8 mouse cellular contexts compared by ENCODE assay signal in genomic region chr1:189728784-189729115, GRCm38 (mm10). TPM values are rescaled to one million over a fixed set of nuclear protein-coding genes. Genes with fewer than 3 reads are reported as not detected.
DNase-seq lines count a peak whose midpoint lies in the region; ATAC-seq lines count a peak whose summit lies in the region.

No protein-coding gene starts in this region.

- H3K4me3 ChIP-seq in kidney, embryonic 14.5 days (ENCODE audit: low read length): peak overlapping the region; percentile 88
- peak overlapping the region; percentile 97 for H3K4me3 ChIP-seq in brown adipose tissue, adult 24 weeks (ENCODE audit: insufficient read depth, low read depth, low read length)
- peak overlapping the region; percentile 65 for H3K4me3 ChIP-seq in hindbrain, embryonic 12.5 days
- H3K4me3 ChIP-seq in midbrain, embryonic 13.5 days (replicated peaks): peak overlapping the region; percentile 57

- peaks cover 53% of the 10 kb centered on the region for H3K4me1 ChIP-seq in kidney, embryonic 14.5 days (ENCODE audit: control insufficient read depth, insufficient read depth, low read length)
- H3K4me1 ChIP-seq in brown adipose tissue, adult 24 weeks (ENCODE audit: control insufficient read depth, insufficient read depth, insufficient read length, low read length): peaks cover 15% of the 10 kb centered on the region
- peaks cover 36% of the 10 kb centered on the region for H3K4me1 ChIP-seq in hindbrain, embryonic 12.5 days
- peaks cover 30% of the 10 kb centered on the region for H3K4me1 ChIP-seq in midbrain, embryonic 13.5 days (replicated peaks)

- ATAC-seq in kidney, embryonic 14.5 days (ENCODE audit: low FRiP score, low TSS enrichment): no peak
- no peak for ATAC-seq in hindbrain, embryonic 12.5 days (ENCODE audit: low FRiP score)
- peak; percentile 11; the same call in 1 of the 2 replicates for ATAC-seq in midbrain, embryonic 13.5 days

- no peak for DNase-seq in kidney, postnatal 36 days
- DNase-seq in layer of hippocampus, adult 9-11 months: no peak
- DNase-seq in cerebellum, adult 8-10 months: no peak
- no peak for DNase-seq in urinary bladder, postnatal 14 days (ENCODE audit: low spot score)

- peak overlapping the region; percentile 99 for H3K27ac ChIP-seq in kidney, embryonic 14.5 days (ENCODE audit: low read depth, low read length)
- H3K27ac ChIP-seq in brown adipose tissue, adult 24 weeks (replicated peaks; ENCODE audit: low read depth, low read length): no peak overlapping the region
- peak overlapping the region; percentile 81 for H3K27ac ChIP-seq in hindbrain, embryonic 12.5 days
- no peak overlapping the region for H3K27ac ChIP-seq in midbrain, embryonic 13.5 days

- H3K9ac ChIP-seq in kidney, embryonic 14.5 days (ENCODE audit: low read depth, low read length): peak overlapping the region; percentile 92
- peak overlapping the region; percentile 71 for H3K9ac ChIP-seq in hindbrain, embryonic 12.5 days
- peak overlapping the region; percentile 58 for H3K9ac ChIP-seq in midbrain, embryonic 13.5 days (replicated peaks)

- H3K27me3 ChIP-seq in kidney, embryonic 14.5 days (ENCODE audit: control insufficient read depth, insufficient read depth, low read length): no peaks in the 10 kb centered on the region
- peaks cover 42% of the 10 kb centered on the region for H3K27me3 ChIP-seq in hindbrain, embryonic 12.5 days
- peaks cover 57% of the 10 kb centered on the region for H3K27me3 ChIP-seq in midbrain, embryonic 13.5 days

- no peaks in the 10 kb centered on the region; the same call in 1 of the 2 replicates for H3K36me3 ChIP-seq in kidney, embryonic 14.5 days (ENCODE audit: control insufficient read depth, insufficient read depth, low read length)
- no peaks in the 10 kb centered on the region for H3K36me3 ChIP-seq in hindbrain, embryonic 12.5 days
- no peaks in the 10 kb centered on the region for H3K36me3 ChIP-seq in midbrain, embryonic 13.5 days

- WGBS in kidney, embryonic 14.5 days: under 1% methylated on average over 15 of the region's 15 CpGs
- under 1% methylated on average over 15 of the region's 15 CpGs for WGBS in hindbrain, embryonic 12.5 days
- WGBS in midbrain, embryonic 13.5 days: under 1% methylated on average over 15 of the region's 15 CpGs

- H3K4me2 ChIP-seq in kidney, embryonic 14.5 days (replicated peaks; ENCODE audit: low read depth, low read length): peak overlapping the region; percentile 74
- peak overlapping the region; percentile 97 for H3K4me2 ChIP-seq in hindbrain, embryonic 12.5 days (replicated peaks)
- peak overlapping the region; percentile 99 for H3K4me2 ChIP-seq in midbrain, embryonic 13.5 days (replicated peaks)

- no peaks in the 10 kb centered on the region for H3K9me3 ChIP-seq in kidney, embryonic 14.5 days (ENCODE audit: control insufficient read depth, low read length)
- no peaks in the 10 kb centered on the region for H3K9me3 ChIP-seq in hindbrain, embryonic 12.5 days (replicated peaks)
- H3K9me3 ChIP-seq in midbrain, embryonic 13.5 days: no peaks in the 10 kb centered on the region

RNA-seq across cellular contexts. Expression of gene Ptpn14, which starts 0.7 kb away (rescaled TPM):
- 13.3 and 21.1 TPM in 2 replicates for polyA plus RNA-seq in kidney, embryonic 14.5 days (2014; fragmentation: Nextera tagmentation; extraction: Ambion mirVana)
- 10.1 and 14.1 TPM in 2 replicates for polyA plus RNA-seq in brown adipose tissue, adult 24 weeks (2012; ENCODE audit: insufficient read depth, insufficient read length, missing spikeins)
- polyA plus RNA-seq in hindbrain, embryonic 12.5 days (2016; fragmentation: Nextera tagmentation; extraction: Ambion mirVana): 7.6 and 8.7 TPM in 2 replicates
- 1.5 and 2.3 TPM in 2 replicates for polyA plus RNA-seq in midbrain, embryonic 13.5 days (2015; fragmentation: Nextera tagmentation; extraction: Ambion mirVana)

RNA-seq across cellular contexts. Expression of gene Cenpf, which starts 40.9 kb away (rescaled TPM):
- 87.3 and 98.8 TPM in 2 replicates for polyA plus RNA-seq in kidney, embryonic 14.5 days (2014; fragmentation: Nextera tagmentation; extraction: Ambion mirVana)
- 0.12 TPM in 1 of 2 replicates, not detected in the other for polyA plus RNA-seq in brown adipose tissue, adult 24 weeks (2012; ENCODE audit: insufficient read depth, insufficient read length, missing spikeins)
- 82.6 and 86.6 TPM in 2 replicates for polyA plus RNA-seq in hindbrain, embryonic 12.5 days (2016; fragmentation: Nextera tagmentation; extraction: Ambion mirVana)
- polyA plus RNA-seq in midbrain, embryonic 13.5 days (2015; fragmentation: Nextera tagmentation; extraction: Ambion mirVana): 51.8 and 58.9 TPM in 2 replicates

Comparison
In these comparisons a context has a peak if more than half of its experiments do, and no peak if none do; other contexts are left out.
1. H3K27ac ChIP-seq: peak in kidney, embryonic 14.5 days (single experiment) and hindbrain, embryonic 12.5 days (single experiment); none in brown adipose tissue, adult 24 weeks (single experiment) and midbrain, embryonic 13.5 days (single experiment).
2. RNA of gene Cenpf, which starts 40.9 kb away (polyA plus RNA-seq): 87.3 to 98.8 TPM in kidney, embryonic 14.5 days, 82.6 to 86.6 TPM in hindbrain, embryonic 12.5 days and 51.8 to 58.9 TPM in midbrain, embryonic 13.5 days; 0.12 TPM in brown adipose tissue, adult 24 weeks; every median in the first group is over 10 times any median in the second.
3. Peak in every context shown above with its lines, with median percentiles within 50 percentile points of each other: H3K4me2 ChIP-seq, H3K4me3 ChIP-seq and H3K9ac ChIP-seq.